Mouse (Mus musculus) CH12.LX (cell line): ENCODE measurements around the gene Blnk. TPM values are rescaled to one million over a fixed set of nuclear protein-coding genes. Genes with fewer than 3 reads are reported as not detected.

Experiments
- DNase-seq: peaks from one replicate; pipeline ENCODE4 v3.0.0-alpha.2; 2013; ENCODE audit errors: extremely low read depth
- H3K27ac ChIP-seq: 2 replicates; pipeline ENCODE4 v1.5.1; 2012; ENCODE audit warnings: low read depth, mild to moderate bottlenecking, control low read depth, moderate library complexity; ENCODE audit not compliant: insufficient read depth
- H3K27me3 ChIP-seq: replicated peaks from 2 replicates; pipeline ENCODE3; 2012; ENCODE audit warnings: inconsistent platforms
- H3K36me3 ChIP-seq, 2 experiments: replicated peaks in 1 of 2; 2 replicates each; pipeline versions ENCODE3 to v1.6.1; 2012; ENCODE audit warnings: inconsistent platforms in 1 of 2, low read length in 1 of 2, mild to moderate bottlenecking in 1 of 2, mixed read lengths in 1 of 2, moderate library complexity in 1 of 2; ENCODE audit not compliant: control insufficient read depth in 1 of 2, insufficient read depth in 1 of 2
- H3K4me1 ChIP-seq, 2 experiments: 2 replicates each; pipeline ENCODE4 v1.6.1; 2012; ENCODE audit warnings: inconsistent platforms in 1 of 2, moderate library complexity in 1 of 2; ENCODE audit not compliant: insufficient read depth in 2 of 2, control insufficient read depth in 1 of 2
- H3K4me2 ChIP-seq: 2 replicates; pipeline ENCODE4 v1.6.1; 2012; ENCODE audit warnings: low read depth, mild to moderate bottlenecking, control low read depth; ENCODE audit not compliant: poor library complexity, insufficient read depth, severe bottlenecking
- H3K4me3 ChIP-seq, 3 experiments: fragments of 150-350 bp in 1 of 3; sonication (generic) in 1 of 3; replicated peaks in 1 of 3; 2 replicates each; pipeline versions ENCODE3 to v1.5.1; 2011 to 2012; ENCODE audit warnings: low read depth in 2 of 3, low read length in 2 of 3, mild to moderate bottlenecking in 2 of 3, moderate library complexity in 2 of 3, control low read depth in 1 of 3, improper control_type of control experiment in 1 of 3, inconsistent platforms in 1 of 3, mixed read lengths in 1 of 3; ENCODE audit not compliant: poor library complexity in 1 of 3
- H3K79me2 ChIP-seq: replicated peaks from 2 replicates; pipeline ENCODE4 v1.6.1; 2012; ENCODE audit warnings: mild to moderate bottlenecking, moderate library complexity; ENCODE audit not compliant: control insufficient read depth, poor library complexity, insufficient read depth, severe bottlenecking; ENCODE audit errors: extremely low read depth
- H3K9ac ChIP-seq: 2 replicates; pipeline ENCODE4 v1.6.1; 2012; ENCODE audit warnings: low read depth, mild to moderate bottlenecking, control low read depth, moderate library complexity; ENCODE audit not compliant: insufficient read depth
- H3K9me3 ChIP-seq: replicated peaks from 2 replicates; pipeline ENCODE3; 2012; ENCODE audit warnings: low read length, inconsistent platforms, mixed read lengths
- CHD1 ChIP-seq: IDR thresholded peaks from 2 replicates; pipeline ENCODE4 v1.6.1; 2012; ENCODE audit warnings: low read depth, low read length, improper control_type of control experiment, inconsistent platforms
- CHD2 ChIP-seq: IDR thresholded peaks from 2 replicates; pipeline ENCODE4 v1.6.1; 2011; ENCODE audit warnings: low read length, improper control_type of control experiment
- E2F4 ChIP-seq: IDR thresholded peaks from 2 replicates; pipeline ENCODE4 v1.6.1; 2011; ENCODE audit warnings: low read depth, low read length, improper control_type of control experiment; ENCODE audit not compliant: insufficient replicate concordance
- EP300 ChIP-seq: IDR thresholded peaks from 2 replicates; pipeline ENCODE4 v1.6.1; 2011; ENCODE audit warnings: low read length, improper control_type of control experiment
- GABPA ChIP-seq: IDR thresholded peaks from 2 replicates; pipeline ENCODE4 v1.6.1; 2012; ENCODE audit warnings: low read depth, low read length, improper control_type of control experiment, inconsistent platforms; ENCODE audit not compliant: insufficient replicate concordance
- HCFC1 ChIP-seq: IDR thresholded peaks from 2 replicates; pipeline ENCODE4 v1.6.1; 2012; ENCODE audit warnings: low read depth, mild to moderate bottlenecking, inconsistent platforms, low read length, improper control_type of control experiment
- JUND ChIP-seq: conservative IDR thresholded peaks from 2 replicates; pipeline ENCODE4 v1.6.1; 2011; ENCODE audit warnings: low read depth, low read length, improper control_type of control experiment
- KAT2A ChIP-seq: IDR thresholded peaks from 2 replicates; pipeline ENCODE4 v1.6.1; 2012; ENCODE audit warnings: low read length, improper control_type of control experiment, inconsistent platforms; ENCODE audit not compliant: insufficient replicate concordance
- MAFK ChIP-seq: IDR thresholded peaks from 2 replicates; pipeline ENCODE4 v1.6.1; 2011; ENCODE audit warnings: low read length, improper control_type of control experiment; ENCODE audit not compliant: insufficient replicate concordance
- MAX ChIP-seq: IDR thresholded peaks from 2 replicates; pipeline ENCODE4 v1.6.1; 2011; ENCODE audit warnings: low read length, improper control_type of control experiment
- MXI1 ChIP-seq: IDR thresholded peaks from 2 replicates; pipeline ENCODE4 v1.6.1; 2011; ENCODE audit warnings: mild to moderate bottlenecking, low read depth, low read length, improper control_type of control experiment
- NELFE ChIP-seq: IDR thresholded peaks from 2 replicates; pipeline ENCODE4 v1.6.1; 2011; ENCODE audit warnings: low read depth, low read length, improper control_type of control experiment
- NRF1 ChIP-seq: IDR thresholded peaks from 2 replicates; pipeline ENCODE4 v1.6.1; 2014; ENCODE audit warnings: low read depth, mild to moderate bottlenecking, inconsistent platforms, low read length, improper control_type of control experiment, moderate library complexity
- PAX5 ChIP-seq: IDR thresholded peaks from 2 replicates; pipeline ENCODE4 v1.6.1; 2012; ENCODE audit warnings: low read length, inconsistent platforms, mixed read lengths
- POLR2AphosphoS2 ChIP-seq: IDR thresholded peaks from 2 replicates; pipeline ENCODE4 v1.6.1; 2011; ENCODE audit warnings: low read depth, low read length, improper control_type of control experiment
- RAD21 ChIP-seq: IDR thresholded peaks from 2 replicates; pipeline ENCODE4 v1.6.1; 2011; ENCODE audit warnings: low read depth, mild to moderate bottlenecking, low read length, improper control_type of control experiment, moderate library complexity
- RCOR1 ChIP-seq: conservative IDR thresholded peaks from 2 replicates; pipeline ENCODE4 v1.6.1; 2012; ENCODE audit warnings: low read depth, mild to moderate bottlenecking, inconsistent platforms, low read length, improper control_type of control experiment
- SIN3A ChIP-seq: IDR thresholded peaks from 2 replicates; pipeline ENCODE4 v1.6.1; 2012; ENCODE audit warnings: low read length, improper control_type of control experiment, inconsistent platforms
- SMC3 ChIP-seq: IDR thresholded peaks from 2 replicates; pipeline ENCODE4 v1.6.1; 2011; ENCODE audit warnings: low read depth, low read length, improper control_type of control experiment
- UBTF ChIP-seq: IDR thresholded peaks from 2 replicates; pipeline ENCODE4 v1.6.1; 2012; ENCODE audit warnings: low read depth, mild to moderate bottlenecking, inconsistent platforms, low read length, improper control_type of control experiment, moderate library complexity
- USF1 ChIP-seq: IDR thresholded peaks from 2 replicates; pipeline ENCODE4 v1.6.1; 2014; ENCODE audit warnings: low read depth, mild to moderate bottlenecking, inconsistent platforms, low read length, improper control_type of control experiment
- USF2 ChIP-seq: conservative IDR thresholded peaks from 2 replicates; pipeline ENCODE4 v1.6.1; 2011; ENCODE audit warnings: low read depth, low read length, improper control_type of control experiment
- ZC3H11A ChIP-seq: IDR thresholded peaks from 2 replicates; pipeline ENCODE4 v1.6.1; 2012; ENCODE audit warnings: low read depth, mild to moderate bottlenecking, inconsistent platforms, low read length, improper control_type of control experiment
- ZKSCAN1 ChIP-seq: IDR thresholded peaks from 2 replicates; pipeline ENCODE4 v1.6.1; 2012; ENCODE audit warnings: low read depth, inconsistent platforms, low read length, improper control_type of control experiment, borderline replicate concordance
- ZMIZ1 ChIP-seq: IDR thresholded peaks from 2 replicates; pipeline ENCODE4 v1.6.1; 2012; ENCODE audit warnings: low read depth, mild to moderate bottlenecking, inconsistent platforms, low read length, improper control_type of control experiment
- ZNF384 ChIP-seq: IDR thresholded peaks from 2 replicates; pipeline ENCODE4 v1.6.1; 2012; ENCODE audit warnings: low read depth, low read length, improper control_type of control experiment, inconsistent platforms
- dilution Hi-C: fragments of 300-500 bp; cut with MboI; formaldehyde crosslinking; loops from 2 replicates; pipeline ENCODE4 v1.14.3; 2020; ENCODE audit warnings: low sequenced_read_pairs; ENCODE audit not compliant: extremely low pct_unique_long_range_greater_than_20kb, extremely low pct_ligation_motif_present
- in situ Hi-C: fragments of 300-500 bp; cut with MboI; formaldehyde crosslinking; loops from 3 replicates; pipeline ENCODE4 v1.14.3; 2019; ENCODE audit warnings: low sequenced_read_pairs, low pct_ligation_motif_present, low pct_unique_long_range_greater_than_20kb, mixed read lengths
- polyA plus RNA-seq: library from polyadenylated mRNA; unstranded; fragments of >175 nt; gene quantifications from 2 replicates; pipeline ENCODE4 v1.2.1, GENCODE M21; 2012; ENCODE audit warnings: low read depth; ENCODE audit not compliant: insufficient read length
- total RNA-seq, 2 experiments: library from RNA; depleted of rRNA; stranded (reverse); fragments of 300-350 nt in 1 of 2; fragments of >200 nt in 1 of 2; gene quantifications; 2 replicates each; pipeline ENCODE4 v1.2.3; 2012 to 2014

Blnk gene
- total and polyA plus RNA-seq, 3 experiments = 86.8 to 284 (median 101) TPM

DNA sequence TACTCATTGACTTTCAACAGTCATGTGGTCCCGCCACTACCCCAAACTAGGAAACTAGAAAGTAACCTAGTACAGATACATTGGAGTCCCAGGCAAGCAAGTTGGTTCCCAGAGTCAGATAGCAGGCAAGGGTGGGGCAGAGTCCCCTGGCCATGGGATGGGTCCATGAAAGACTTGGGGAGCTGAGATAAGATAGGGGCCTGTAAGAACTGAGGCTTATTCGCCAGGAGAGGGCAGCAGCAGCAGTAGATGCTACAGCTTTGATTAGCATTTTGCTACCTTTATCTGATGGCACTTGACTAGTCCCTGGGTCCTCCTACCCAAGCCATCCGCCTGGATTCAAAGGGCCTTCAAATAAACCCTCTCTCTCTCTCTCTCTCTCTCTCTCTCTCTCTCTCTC, 5.2 kb upstream of the Blnk start (continued):
- TF ChIP-seq NELFE = no peak
- no peak for TF ChIP-seq UBTF
- no peak for TF ChIP-seq USF2
- TF ChIP-seq CHD1 = no peak
- TF ChIP-seq POLR2AphosphoS2 = no peak
- no peak for TF ChIP-seq EP300
- TF ChIP-seq ZMIZ1 = no peak
- peak; percentile 40 for TF ChIP-seq RAD21
- no peak for TF ChIP-seq SIN3A
- TF ChIP-seq E2F4 = no peak
- no peak for TF ChIP-seq GABPA
- no peak for TF ChIP-seq PAX5
- TF ChIP-seq MAFK = no peak
- no peak for TF ChIP-seq ZKSCAN1
- peak; percentile 60 for TF ChIP-seq SMC3
- no peak for TF ChIP-seq HCFC1
- no peak for TF ChIP-seq ZC3H11A

- no peak overlapping the region for H3K4me3 ChIP-seq
Measured at GRCm38 (mm10) chr19:40998469-40999170, 4.3 kb upstream of the Blnk start.

More at GRCm38 (mm10) chr19:40998469-40999170, 4.3 kb upstream of the Blnk start:
- DNase-seq = no peak
- H3K27ac ChIP-seq = peak overlapping the region; percentile 54
- H3K9ac ChIP-seq = no peak overlapping the region
- peaks cover 3% of the 10 kb centered on the region for H3K79me2 ChIP-seq
- in situ Hi-C loops = no loop called here
- no peaks in the 10 kb centered on the region for H3K27me3 ChIP-seq
- TF ChIP-seq HCFC1 (no peak), ZNF384 (no peak), ZC3H11A (no peak), KAT2A (no peak), MXI1 (0 out of 2 replicates have a peak, but pooled peaks have one; percentile 37), NELFE (no peak), RCOR1 (no peak), USF1 (no peak), CHD2 (no peak), EP300 (peak; percentile 19; the same call in 1 of the 2 replicates), JUND (no peak), NRF1 (peak; percentile 57), MAX (peak; percentile 53; the same call in 1 of the 2 replicates)
- no peak overlapping the region for H3K4me2 ChIP-seq
- no peaks in the 10 kb centered on the region for H3K36me3 ChIP-seq
- dilution Hi-C loops = no loop called here
- H3K9me3 ChIP-seq = peaks cover 3% of the 10 kb centered on the region
- H3K4me1 ChIP-seq = peaks cover 26 to 61% of the 10 kb centered on the region in 2 experiments
